In the genomic region with DNA sequence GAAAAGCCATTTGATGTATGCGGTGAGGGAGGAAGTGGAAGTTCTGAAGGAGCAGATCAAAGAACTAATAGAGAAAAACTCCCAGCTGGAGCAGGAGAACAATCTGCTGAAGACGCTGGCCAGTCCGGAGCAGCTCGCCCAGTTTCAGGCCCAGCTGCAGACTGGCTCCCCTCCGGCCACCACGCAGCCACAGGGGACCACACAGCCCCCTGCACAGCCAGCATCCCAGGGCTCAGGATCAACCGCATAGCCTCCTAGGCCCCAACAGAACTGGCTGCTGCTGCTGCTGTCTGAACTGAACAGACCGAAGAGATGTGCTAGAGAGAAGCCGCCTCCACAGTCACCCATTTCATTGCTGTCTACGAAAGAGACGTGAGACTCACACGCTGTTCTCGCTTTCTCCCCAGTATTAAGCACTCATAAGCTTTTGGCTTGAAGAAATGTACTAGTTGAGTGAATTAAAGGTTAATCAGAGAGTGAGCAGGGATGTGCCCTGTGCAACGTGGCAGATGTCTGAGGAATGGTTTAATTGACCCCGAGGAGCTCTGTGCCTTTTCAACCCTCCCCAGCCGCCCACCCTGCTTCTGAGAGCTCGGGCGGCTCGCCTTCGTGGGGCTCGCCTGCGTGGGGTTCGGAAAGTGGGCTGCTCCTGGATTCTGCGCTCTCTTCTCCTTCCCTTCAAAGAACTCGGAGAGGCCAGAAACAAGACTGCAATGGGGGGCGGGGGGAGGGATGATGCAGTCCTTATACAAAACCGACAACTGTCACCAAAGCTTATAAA, we compare ENCODE assay signal across 8 mouse cellular contexts. TPM values are rescaled to one million over a fixed set of nuclear protein-coding genes. Genes with fewer than 3 reads are reported as not detected.
DNase-seq lines count a peak whose midpoint lies in the region; ATAC-seq lines count a peak whose summit lies in the region.

No protein-coding gene starts in this region.

- DNase-seq in layer of hippocampus, adult 11-12 months (ENCODE audit: low spot score), result peak; percentile 40
- no peak for DNase-seq in layer of hippocampus, postnatal 36 days
- peak; percentile 20 for DNase-seq in MN1 (ENCODE audit: low spot score)
- DNase-seq in embryo, embryonic 9.5 days (ENCODE audit: extremely low spot score), result peak; percentile 52
- DNase-seq in natural killer cell, adult 2 months (ENCODE audit: low spot score in 2 of 2), result no peak

- H3K9me3 ChIP-seq in heart, embryonic 16.5 days (replicated peaks; ENCODE audit: control insufficient read depth, low read length), result no peaks in the 10 kb centered on the region
- H3K9me3 ChIP-seq in limb, embryonic 12.5 days, result no peaks in the 10 kb centered on the region
- H3K9me3 ChIP-seq in neural tube, embryonic 13.5 days, result no peaks in the 10 kb centered on the region

- ATAC-seq in heart, embryonic 16.5 days (replicated peaks; ENCODE audit: extremely low read depth, insufficient read depth, low FRiP score), result no peak
- ATAC-seq in limb, embryonic 12.5 days (ENCODE audit: insufficient number of reproducible peaks, insufficient read depth, low FRiP score, low TSS enrichment, low read depth), result no peak
- ATAC-seq in neural tube, embryonic 13.5 days (ENCODE audit: low read depth), result no peak

- peaks cover 23% of the 10 kb centered on the region for H3K4me1 ChIP-seq in heart, embryonic 16.5 days (ENCODE audit: control insufficient read depth, insufficient read depth, low read length)
- peaks cover 27% of the 10 kb centered on the region for H3K4me1 ChIP-seq in limb, embryonic 12.5 days (replicated peaks)
- peaks cover 35% of the 10 kb centered on the region for H3K4me1 ChIP-seq in neural tube, embryonic 13.5 days (replicated peaks)

- peak overlapping the region; percentile 85 for H3K9ac ChIP-seq in heart, embryonic 16.5 days (ENCODE audit: low read length)
- peak overlapping the region; percentile 97 for H3K9ac ChIP-seq in limb, embryonic 12.5 days (replicated peaks)
- peak overlapping the region; percentile 100 for H3K9ac ChIP-seq in neural tube, embryonic 13.5 days

- H3K36me3 ChIP-seq in heart, embryonic 16.5 days (ENCODE audit: control insufficient read depth, insufficient read depth), result peaks cover 22% of the 10 kb centered on the region
- H3K36me3 ChIP-seq in limb, embryonic 12.5 days, result peaks cover 31% of the 10 kb centered on the region
- peaks cover 32% of the 10 kb centered on the region for H3K36me3 ChIP-seq in neural tube, embryonic 13.5 days

- peak overlapping the region; percentile 79 for H3K4me3 ChIP-seq in heart, embryonic 16.5 days (ENCODE audit: low read length)
- H3K4me3 ChIP-seq in limb, embryonic 12.5 days (replicated peaks), result peak overlapping the region; percentile 76
- peak overlapping the region; percentile 87 for H3K4me3 ChIP-seq in neural tube, embryonic 13.5 days

- no peaks in the 10 kb centered on the region for H3K27me3 ChIP-seq in heart, embryonic 16.5 days (ENCODE audit: control insufficient read depth, insufficient read depth, low read length)
- H3K27me3 ChIP-seq in limb, embryonic 12.5 days, result no peaks in the 10 kb centered on the region
- H3K27me3 ChIP-seq in neural tube, embryonic 13.5 days, result no peaks in the 10 kb centered on the region

- WGBS in heart, embryonic 16.5 days, result 39% methylated on average over 27 of the region's 27 CpGs
- 50% methylated on average over 27 of the region's 27 CpGs for WGBS in limb, embryonic 12.5 days
- WGBS in neural tube, embryonic 13.5 days, result 37% methylated on average over 27 of the region's 27 CpGs

- peak overlapping the region; percentile 100 for H3K27ac ChIP-seq in heart, embryonic 16.5 days (ENCODE audit: low read length)
- H3K27ac ChIP-seq in limb, embryonic 12.5 days, result peak overlapping the region; percentile 100
- H3K27ac ChIP-seq in neural tube, embryonic 13.5 days (replicated peaks), result peak overlapping the region; percentile 100

- H3K4me2 ChIP-seq in heart, embryonic 16.5 days (ENCODE audit: low read depth, low read length), result peak overlapping the region; percentile 90
- H3K4me2 ChIP-seq in limb, embryonic 12.5 days, result peak overlapping the region; percentile 94
- peak overlapping the region; percentile 98 for H3K4me2 ChIP-seq in neural tube, embryonic 13.5 days

RNA-seq across cellular contexts. Expression of a gene that starts 50.1 kb away (rescaled TPM):
- total RNA-seq in layer of hippocampus, postnatal 36 days (2021), result 100 to 1,000 TPM; 140 to 147 TPM
- polyA plus RNA-seq in heart, embryonic 16.5 days (2015; fragmentation: Nextera tagmentation; extraction: Ambion mirVana), result 5.5 and 6.3 TPM in 2 replicates
- 15.5 and 16.2 TPM in 2 replicates for polyA plus RNA-seq in limb, embryonic 12.5 days (2016; fragmentation: Nextera tagmentation; extraction: Ambion mirVana)
- polyA plus RNA-seq in neural tube, embryonic 13.5 days (2015; fragmentation: Nextera tagmentation; extraction: Ambion mirVana), result 129 and 142 TPM in 2 replicates

Comparison
In these comparisons a context has a peak if more than half of its experiments do, and no peak if none do; other contexts are left out.
1. DNase-seq: peak in layer of hippocampus, adult 11-12 months (single experiment), MN1 (single experiment) and embryo, embryonic 9.5 days (single experiment); none in layer of hippocampus, postnatal 36 days (0 of 2) and natural killer cell, adult 2 months (0 of 2).
2. Peak in every context shown above with its lines, with median percentiles within 50 percentile points of each other: H3K27ac ChIP-seq, H3K4me2 ChIP-seq, H3K4me3 ChIP-seq and H3K9ac ChIP-seq.